Mouse (Mus musculus): ENCODE measurements around the gene Tbxas1.
A peak's percentile ranks its signal among the peaks of the same experiment; 100 is the strongest.

The Tbxas1 gene

DNA sequence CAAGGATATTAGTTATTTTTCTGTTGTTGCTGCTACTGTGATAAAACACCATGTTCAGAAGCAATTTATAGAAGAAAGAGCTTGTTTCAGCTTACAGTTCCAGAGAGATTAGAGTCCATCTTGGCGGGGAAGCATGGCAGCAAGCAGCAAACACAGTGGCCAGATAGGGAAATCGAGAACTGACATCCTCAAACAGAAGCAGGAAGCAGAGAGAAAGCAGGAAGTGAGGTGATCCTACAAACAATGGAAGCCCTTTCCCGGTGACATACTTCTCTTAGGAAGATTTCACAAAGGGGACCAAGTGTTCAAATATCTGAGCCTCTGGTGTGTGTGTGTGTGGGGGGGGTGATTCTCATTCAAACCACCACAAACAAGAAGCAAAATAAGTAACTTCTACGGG lies 107.5 kb downstream of the Tbxas1 start:
- H3K27me3 ChIP-seq (ENCODE audit: control insufficient read depth, insufficient read depth, low read length, poor library complexity, severe bottlenecking), result no peaks in the 10 kb centered on the region
- DNase-seq (ENCODE audit: low read depth, low spot score), result no peak
- H3K36me3 ChIP-seq (ENCODE audit: control insufficient read depth, insufficient read depth, low read length, poor library complexity, severe bottlenecking), result no peaks in the 10 kb centered on the region

GRCm38 (mm10) chr6:38983060-38983459 lies 107.9 kb downstream of the Tbxas1 start:
- no peaks in the 10 kb centered on the region for H3K27me3 ChIP-seq (ENCODE audit: control insufficient read depth, insufficient read depth, low read length, poor library complexity, severe bottlenecking)
- DNase-seq (ENCODE audit: low read depth, low spot score), result no peak
- no peaks in the 10 kb centered on the region for H3K36me3 ChIP-seq (ENCODE audit: control insufficient read depth, insufficient read depth, low read length, poor library complexity, severe bottlenecking)

- Histone ChIP-seq H3K27me3 (ENCODE audit: control insufficient read depth, insufficient read depth, low read length, poor library complexity, severe bottlenecking) (no peaks in the 10 kb centered on the region), H3K36me3 (ENCODE audit: control insufficient read depth, insufficient read depth, low read length, poor library complexity, severe bottlenecking) (no peaks in the 10 kb centered on the region)
- no peak for DNase-seq (ENCODE audit: low read depth, low spot score)
These were observed 109.4 kb downstream of the Tbxas1 start for GRCm38 (mm10) chr6:38984626-38985025.

DNA sequence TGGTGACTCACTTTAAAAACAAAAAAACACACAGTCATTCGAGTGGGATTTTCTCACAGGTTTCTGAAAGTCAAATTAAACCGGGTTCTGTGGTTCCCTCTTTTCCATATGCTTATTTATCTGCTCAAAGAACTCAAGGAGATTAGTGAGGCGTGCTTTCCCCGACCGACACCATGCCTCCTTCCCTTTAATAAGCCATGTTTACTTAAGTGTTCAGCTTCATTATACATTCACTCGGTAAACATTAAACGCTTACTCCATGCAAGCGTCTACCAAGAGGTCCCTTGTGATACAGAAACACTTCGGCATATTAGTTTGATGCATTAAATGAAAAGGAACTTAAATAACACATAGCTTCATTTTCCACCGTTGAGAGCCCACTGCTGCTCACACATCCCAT lies 111.4 kb downstream of the Tbxas1 start:
- H3K27me3 ChIP-seq (ENCODE audit: control insufficient read depth, insufficient read depth, low read length, poor library complexity, severe bottlenecking), result no peaks in the 10 kb centered on the region
- H3K36me3 ChIP-seq (ENCODE audit: control insufficient read depth, insufficient read depth, low read length, poor library complexity, severe bottlenecking), result no peaks in the 10 kb centered on the region
- no peak for DNase-seq (ENCODE audit: low read depth, low spot score)

DNA sequence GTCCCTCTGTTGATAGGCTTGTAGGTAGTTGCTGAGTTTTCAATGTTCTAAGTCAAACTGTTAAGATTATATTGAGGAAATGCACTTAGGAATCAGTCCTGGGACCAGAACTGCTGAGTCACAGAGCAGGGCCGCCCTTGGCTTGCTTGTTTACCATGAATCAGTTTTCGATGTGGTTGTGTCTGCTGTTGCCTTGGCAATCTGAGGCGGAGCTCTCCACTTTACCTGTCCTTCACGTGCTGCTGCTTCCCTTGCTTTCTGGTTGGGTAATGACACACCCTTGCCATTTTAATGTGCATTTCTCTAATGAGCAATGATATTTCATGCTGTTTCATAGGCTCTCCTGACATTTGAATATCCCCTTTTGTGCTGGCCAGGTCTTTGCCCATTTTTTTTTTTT lies 116.8 kb downstream of the Tbxas1 start:
- no peak for DNase-seq (ENCODE audit: low read depth, low spot score)
- no peaks in the 10 kb centered on the region for H3K36me3 ChIP-seq (ENCODE audit: control insufficient read depth, insufficient read depth, low read length, poor library complexity, severe bottlenecking)
- H3K27me3 ChIP-seq (ENCODE audit: control insufficient read depth, insufficient read depth, low read length, poor library complexity, severe bottlenecking), result no peaks in the 10 kb centered on the region

- Histone ChIP-seq H3K36me3 (ENCODE audit: control insufficient read depth, insufficient read depth, low read length, poor library complexity, severe bottlenecking) (no peaks in the 10 kb centered on the region), H3K27me3 (ENCODE audit: control insufficient read depth, insufficient read depth, low read length, poor library complexity, severe bottlenecking) (no peaks in the 10 kb centered on the region)
These were observed 120.6 kb downstream of the Tbxas1 start for GRCm38 (mm10) chr6:38995774-38996173.

DNA sequence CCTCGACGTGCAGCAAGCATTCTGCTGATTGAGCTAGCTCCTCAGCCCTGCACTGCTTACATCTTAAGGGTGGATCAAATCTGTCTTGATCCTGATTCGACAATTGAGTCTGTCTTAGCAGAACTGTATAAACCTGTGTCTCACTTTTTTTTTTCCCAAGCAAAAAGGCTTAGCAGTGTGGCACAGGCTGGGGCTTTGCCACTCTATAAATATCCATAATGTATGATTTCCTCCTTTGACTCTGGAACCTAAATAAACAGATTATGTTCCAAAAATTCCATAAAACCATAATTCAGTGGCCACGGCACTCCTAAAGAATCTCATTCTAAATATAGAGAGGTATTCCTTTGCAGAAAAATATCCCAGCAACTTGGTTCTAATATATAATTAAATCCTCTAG lies 122.6 kb downstream of the Tbxas1 start:
- DNase-seq (ENCODE audit: low read depth, low spot score), result no peak
- H3K27me3 ChIP-seq (ENCODE audit: control insufficient read depth, insufficient read depth, low read length, poor library complexity, severe bottlenecking), result no peaks in the 10 kb centered on the region
- H3K36me3 ChIP-seq (ENCODE audit: control insufficient read depth, insufficient read depth, low read length, poor library complexity, severe bottlenecking), result no peaks in the 10 kb centered on the region

More at GRCm38 (mm10) chr6:38995774-38996173, 120.6 kb downstream of the Tbxas1 start:
- no peak for DNase-seq (ENCODE audit: low read depth, low spot score)

DNA sequence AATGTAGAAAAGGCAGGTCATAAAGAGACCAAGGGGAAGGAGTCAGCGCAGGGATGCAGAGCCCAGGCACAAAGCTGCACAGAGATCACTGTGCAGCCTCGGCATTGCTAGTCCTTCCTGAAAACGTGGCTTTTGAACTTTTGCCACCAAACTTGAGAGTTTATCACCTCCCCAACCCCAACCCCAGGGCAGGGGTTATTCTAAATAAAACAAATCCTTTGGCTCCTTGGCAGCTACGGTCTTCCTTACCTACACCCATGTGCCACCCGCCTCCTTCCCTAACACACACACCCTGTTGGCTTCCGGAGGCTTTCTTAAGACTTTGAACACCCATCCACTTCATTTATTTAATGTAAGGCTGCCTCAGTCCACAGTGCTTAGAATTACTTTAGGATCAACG lies 127.9 kb downstream of the Tbxas1 start:
- H3K27me3 ChIP-seq (ENCODE audit: control insufficient read depth, insufficient read depth, low read length, poor library complexity, severe bottlenecking), result no peaks in the 10 kb centered on the region
- DNase-seq (ENCODE audit: low read depth, low spot score), result no peak
- no peaks in the 10 kb centered on the region for H3K36me3 ChIP-seq (ENCODE audit: control insufficient read depth, insufficient read depth, low read length, poor library complexity, severe bottlenecking)

- Histone ChIP-seq H3K36me3 (ENCODE audit: control insufficient read depth, insufficient read depth, low read length, poor library complexity, severe bottlenecking) (no peaks in the 10 kb centered on the region), H3K27me3 (ENCODE audit: control insufficient read depth, insufficient read depth, low read length, poor library complexity, severe bottlenecking) (no peaks in the 10 kb centered on the region)
- peak; percentile 65 for DNase-seq (ENCODE audit: low read depth, low spot score)
These were observed 128.8 kb downstream of the Tbxas1 start for GRCm38 (mm10) chr6:39004003-39004473.

GRCm38 (mm10) chr6:39005267-39005944 lies 130.2 kb downstream of the Tbxas1 start:
- Histone ChIP-seq H3K36me3 (ENCODE audit: control insufficient read depth, insufficient read depth, low read length, poor library complexity, severe bottlenecking) (no peaks in the 10 kb centered on the region), H3K27me3 (ENCODE audit: control insufficient read depth, insufficient read depth, low read length, poor library complexity, severe bottlenecking) (no peaks in the 10 kb centered on the region)
- DNase-seq (ENCODE audit: low read depth, low spot score), result no peak

DNA sequence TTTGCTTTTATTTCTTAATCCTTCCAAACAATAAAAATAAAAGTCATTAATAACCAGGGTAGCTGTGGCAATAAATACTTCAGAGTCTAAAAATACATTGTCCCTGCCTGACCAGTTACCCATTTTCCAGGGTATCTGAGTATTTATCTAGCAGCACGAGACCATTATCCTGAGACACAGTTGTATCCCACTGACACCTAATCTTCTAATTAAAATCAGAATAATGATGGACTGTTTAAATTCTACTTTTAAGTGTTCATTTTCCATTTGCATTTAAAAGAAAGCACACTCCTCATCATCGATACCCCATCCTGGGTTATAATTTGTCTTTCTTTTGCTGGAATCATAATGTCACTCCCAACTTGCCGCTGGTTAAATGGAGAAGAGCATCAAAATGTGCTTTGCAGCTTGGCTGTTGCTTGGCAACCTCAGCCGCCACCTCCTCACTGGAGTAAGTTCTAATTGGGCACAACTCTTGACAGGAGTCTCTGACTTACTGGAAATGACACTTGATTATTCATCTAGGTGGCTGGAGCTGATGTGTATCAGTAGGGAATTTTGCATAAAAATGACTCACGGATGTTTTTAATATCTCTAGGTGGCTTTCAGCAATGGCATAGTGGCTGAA lies 130.9 kb downstream of the Tbxas1 start:
- Histone ChIP-seq H3K27me3 (ENCODE audit: control insufficient read depth, insufficient read depth, low read length, poor library complexity, severe bottlenecking) (no peaks in the 10 kb centered on the region), H3K36me3 (ENCODE audit: control insufficient read depth, insufficient read depth, low read length, poor library complexity, severe bottlenecking) (no peaks in the 10 kb centered on the region)
- DNase-seq (ENCODE audit: low read depth, low spot score), result peak; percentile 18

DNA sequence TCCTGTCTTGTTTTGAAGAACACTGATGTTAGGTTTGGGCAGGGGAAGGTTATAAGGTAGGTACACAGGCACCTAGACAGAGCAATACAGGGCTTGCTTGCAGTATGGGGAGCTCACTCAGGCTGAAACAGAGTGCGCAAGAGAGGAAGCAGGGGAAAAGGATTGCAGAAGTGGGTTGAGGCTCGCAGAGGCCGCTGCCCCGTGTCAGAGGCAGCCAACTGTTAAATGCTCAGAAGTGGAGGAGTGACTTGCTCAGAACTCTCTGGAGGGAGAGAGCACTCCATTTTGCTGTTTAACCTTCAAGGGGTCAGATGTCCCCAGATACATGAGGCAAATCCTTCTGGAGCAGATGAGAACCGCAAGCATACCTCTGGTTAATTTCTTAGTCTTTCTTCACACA lies 132.0 kb downstream of the Tbxas1 start:
- peak; percentile 87 for DNase-seq (ENCODE audit: low read depth, low spot score)
- H3K36me3 ChIP-seq (ENCODE audit: control insufficient read depth, insufficient read depth, low read length, poor library complexity, severe bottlenecking), result no peaks in the 10 kb centered on the region
- no peaks in the 10 kb centered on the region for H3K27me3 ChIP-seq (ENCODE audit: control insufficient read depth, insufficient read depth, low read length, poor library complexity, severe bottlenecking)

- DNase-seq (ENCODE audit: low read depth, low spot score), result peak; percentile 43
- H3K36me3 ChIP-seq (ENCODE audit: control insufficient read depth, insufficient read depth, low read length, poor library complexity, severe bottlenecking), result no peaks in the 10 kb centered on the region
- no peaks in the 10 kb centered on the region for H3K27me3 ChIP-seq (ENCODE audit: control insufficient read depth, insufficient read depth, low read length, poor library complexity, severe bottlenecking)
These were observed 132.9 kb downstream of the Tbxas1 start for GRCm38 (mm10) chr6:39008116-39008515.

GRCm38 (mm10) chr6:39013034-39013832 lies 138.0 kb downstream of the Tbxas1 start:
- peak; percentile 12 for DNase-seq (ENCODE audit: low read depth, low spot score)
- Histone ChIP-seq H3K27me3 (ENCODE audit: control insufficient read depth, insufficient read depth, low read length, poor library complexity, severe bottlenecking) (no peaks in the 10 kb centered on the region), H3K36me3 (ENCODE audit: control insufficient read depth, insufficient read depth, low read length, poor library complexity, severe bottlenecking) (no peaks in the 10 kb centered on the region)

- H3K36me3 ChIP-seq (ENCODE audit: control insufficient read depth, insufficient read depth, low read length, poor library complexity, severe bottlenecking), result no peaks in the 10 kb centered on the region
- no peak for DNase-seq (ENCODE audit: low read depth, low spot score)
- H3K27me3 ChIP-seq (ENCODE audit: control insufficient read depth, insufficient read depth, low read length, poor library complexity, severe bottlenecking), result no peaks in the 10 kb centered on the region
These were observed 142.7 kb downstream of the Tbxas1 start for GRCm38 (mm10) chr6:39017942-39018341.

Measured in splenic B cell, adult 2 months (primary cell).